Mouse (Mus musculus) cerebellum, adult 2 months (tissue): Measurements from ENCODE around the gene Arl13b.

Source experiments
- CTCF ChIP-seq: fragments of 200-500 bp; IDR thresholded peaks from 2 replicates; pipeline ENCODE4 v1.5.1; 2011; ENCODE audit warnings: low read depth, mild to moderate bottlenecking, control low read depth, low read length, moderate library complexity, borderline replicate concordance; ENCODE audit not compliant: insufficient read depth
- POLR2A ChIP-seq: fragments of 200-500 bp; IDR thresholded peaks from 2 replicates; pipeline ENCODE4 v1.6.1; 2011; ENCODE audit warnings: low read length, control low read depth, borderline replicate concordance; ENCODE audit not compliant: insufficient read depth

DNA sequence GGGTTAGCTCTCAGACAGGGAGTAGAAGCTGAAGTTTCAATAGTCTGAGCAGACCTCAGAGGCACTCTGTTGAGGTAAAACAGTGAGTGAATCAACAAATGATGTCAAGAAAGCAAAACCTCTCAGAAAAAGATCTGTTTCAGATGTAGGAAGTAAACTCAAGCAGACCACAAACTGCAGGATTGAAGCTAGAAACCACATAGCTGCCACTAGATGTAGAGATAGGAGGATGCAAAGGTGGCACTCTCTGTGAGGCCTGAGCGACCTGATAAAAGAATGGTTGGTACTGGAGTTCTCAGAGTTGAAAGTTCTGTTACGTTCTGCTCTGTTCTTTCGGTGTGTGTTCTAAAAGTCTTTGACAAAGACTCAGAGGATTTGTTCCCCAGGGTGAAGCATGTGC, 49.0 kb upstream of the Arl13b start:
- no peak for TF ChIP-seq CTCF
- no peak for TF ChIP-seq POLR2A
